Mouse (Mus musculus): ENCODE results near the gene Pcgf5.
A peak's percentile ranks its signal among the peaks of the same experiment; 100 is the strongest.

Pcgf5 gene

GRCm38 (mm10) chr19:36490911-36491310 lies 142.8 kb downstream of the Pcgf5 start:
- DNase-seq (ENCODE audit: low spot score in 2 of 2) = peak; percentile 36 to 69

DNA sequence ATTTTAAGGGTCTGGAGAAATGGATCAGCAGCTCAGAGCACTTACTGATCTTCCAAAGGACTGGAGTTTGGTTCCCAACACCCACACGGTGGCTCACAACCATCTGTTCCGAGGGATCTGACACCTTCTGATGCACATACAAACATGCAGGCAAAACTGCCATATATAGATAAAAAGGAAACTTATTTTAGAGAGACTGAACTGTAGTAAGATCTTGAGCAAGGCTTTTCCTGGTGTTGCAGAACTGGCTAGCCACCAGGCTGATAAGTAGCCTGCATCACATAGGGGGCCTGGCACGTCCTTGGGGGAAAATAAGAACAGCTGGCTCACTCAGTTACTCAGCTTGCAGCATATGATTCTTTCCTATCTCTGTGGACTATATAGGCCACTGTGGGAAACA lies 147.4 kb downstream of the Pcgf5 start:
- peak in 1 of 2 experiments; percentile 67 for DNase-seq (ENCODE audit: low spot score in 2 of 2)

- no peak for DNase-seq (ENCODE audit: low spot score in 2 of 2)
These were observed 148.4 kb downstream of the Pcgf5 start for GRCm38 (mm10) chr19:36496532-36496931.

DNA sequence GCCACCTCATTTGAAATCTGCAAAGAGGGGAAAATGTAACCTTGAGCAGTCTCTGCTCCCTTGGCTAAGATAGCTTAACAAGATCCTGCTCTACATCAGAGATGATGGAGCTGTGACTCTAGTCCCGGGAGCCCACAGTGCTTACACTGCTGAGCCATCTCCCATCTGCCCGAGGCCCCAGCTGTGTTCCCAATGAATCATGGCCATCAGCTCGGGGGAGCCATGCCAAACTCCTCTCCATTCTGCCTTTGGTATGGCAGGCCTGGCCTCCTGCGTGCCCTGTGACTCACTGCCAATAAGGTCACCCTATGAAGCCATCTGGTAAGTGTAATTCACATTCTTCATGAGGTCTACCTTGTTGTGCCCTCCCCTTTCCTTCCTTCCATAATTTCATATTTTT lies 149.0 kb downstream of the Pcgf5 start:
- DNase-seq (ENCODE audit: low spot score in 2 of 2) = peak in 1 of 2 experiments; percentile 11

GRCm38 (mm10) chr19:36497744-36498143 lies 149.6 kb downstream of the Pcgf5 start:
- DNase-seq (ENCODE audit: low spot score in 2 of 2) = no peak

- DNase-seq (ENCODE audit: low spot score in 2 of 2) = peak in 1 of 2 experiments; percentile 15
These were observed 156.6 kb downstream of the Pcgf5 start for GRCm38 (mm10) chr19:36504716-36505115.
